Mouse (Mus musculus): ENCODE measurements around the gene Ubqln1. TPM values are rescaled to one million over a fixed set of nuclear protein-coding genes. Genes with fewer than 3 reads are reported as not detected.

Ubqln1 gene
- polyA plus RNA-seq, 2 experiments = 78.5 to 86.5 TPM

GRCm38 (mm10) chr13:58186281-58186680 is 29.2 kb downstream of the Ubqln1 start:
- Histone ChIP-seq H3K4me1 (ENCODE audit: control insufficient read depth, insufficient read depth, low read length) (no peaks in the 10 kb centered on the region), H3K9ac (ENCODE audit: low read depth, low read length, severe bottlenecking) (no peak overlapping the region), H3K27me3 (ENCODE audit: control insufficient read depth, insufficient read depth, low read length) (no peaks in the 10 kb centered on the region), H3K9me3 (ENCODE audit: control insufficient read depth, low read length) (no peaks in the 10 kb centered on the region), H3K36me3 (ENCODE audit: control insufficient read depth, insufficient read depth, low read length) (peaks cover 67% of the 10 kb centered on the region), H3K27ac (replicated peaks; ENCODE audit: low read depth, low read length) (no peak overlapping the region), H3K4me3 (replicated peaks; ENCODE audit: low read length) (no peak overlapping the region), H3K4me2 (replicated peaks; ENCODE audit: low read depth, low read length, severe bottlenecking) (no peak overlapping the region)
- no peak for DNase-seq (ENCODE audit: low spot score)
- no peak for ATAC-seq (ENCODE audit: low FRiP score, low read depth)
- WGBS = 74% methylated on average over 8 of the region's 8 CpGs
- no peak for TF ChIP-seq POLR2A (IDR thresholded peaks at IDR 0.05; ENCODE audit: borderline replicate concordance, extremely low read depth, insufficient read depth, insufficient read length)

GRCm38 (mm10) chr13:58184111-58184510 is 31.3 kb downstream of the Ubqln1 start:
- Histone ChIP-seq H3K4me3 (replicated peaks; ENCODE audit: low read length) (no peak overlapping the region), H3K27ac (replicated peaks; ENCODE audit: low read depth, low read length) (no peak overlapping the region), H3K27me3 (ENCODE audit: control insufficient read depth, insufficient read depth, low read length) (no peaks in the 10 kb centered on the region), H3K4me2 (replicated peaks; ENCODE audit: low read depth, low read length, severe bottlenecking) (no peak overlapping the region), H3K9me3 (ENCODE audit: control insufficient read depth, low read length) (no peaks in the 10 kb centered on the region), H3K9ac (ENCODE audit: low read depth, low read length, severe bottlenecking) (no peak overlapping the region), H3K4me1 (ENCODE audit: control insufficient read depth, insufficient read depth, low read length) (no peaks in the 10 kb centered on the region), H3K36me3 (ENCODE audit: control insufficient read depth, insufficient read depth, low read length) (peaks cover 71% of the 10 kb centered on the region)
- no peak for DNase-seq (ENCODE audit: low spot score)
- no peak for ATAC-seq (ENCODE audit: low FRiP score, low read depth)
- no peak for TF ChIP-seq POLR2A (IDR thresholded peaks at IDR 0.05; ENCODE audit: borderline replicate concordance, extremely low read depth, insufficient read depth, insufficient read length)
- 89% methylated on average over 3 of the region's 3 CpGs for WGBS

GRCm38 (mm10) chr13:58181607-58182551 is 33.6 kb downstream of the Ubqln1 start:
- no peak for DNase-seq (ENCODE audit: low spot score)
- no peak for ATAC-seq (ENCODE audit: low FRiP score, low read depth)
- Histone ChIP-seq H3K36me3 (ENCODE audit: control insufficient read depth, insufficient read depth, low read length) (peaks cover 69% of the 10 kb centered on the region), H3K4me3 (replicated peaks; ENCODE audit: low read length) (no peak overlapping the region), H3K4me1 (ENCODE audit: control insufficient read depth, insufficient read depth, low read length) (no peaks in the 10 kb centered on the region), H3K27ac (replicated peaks; ENCODE audit: low read depth, low read length) (no peak overlapping the region), H3K27me3 (ENCODE audit: control insufficient read depth, insufficient read depth, low read length) (no peaks in the 10 kb centered on the region), H3K9me3 (ENCODE audit: control insufficient read depth, low read length) (no peaks in the 10 kb centered on the region), H3K9ac (ENCODE audit: low read depth, low read length, severe bottlenecking) (no peak overlapping the region), H3K4me2 (replicated peaks; ENCODE audit: low read depth, low read length, severe bottlenecking) (no peak overlapping the region)
- 61% methylated on average over 14 of the region's 14 CpGs for WGBS
- TF ChIP-seq POLR2A (IDR thresholded peaks at IDR 0.05; ENCODE audit: borderline replicate concordance, extremely low read depth, insufficient read depth, insufficient read length) = no peak

GRCm38 (mm10) chr13:58177511-58178208 is 37.8 kb downstream of the Ubqln1 start:
- Histone ChIP-seq H3K4me1 (ENCODE audit: control insufficient read depth, insufficient read depth, low read length) (no peaks in the 10 kb centered on the region), H3K27ac (replicated peaks; ENCODE audit: low read depth, low read length) (no peak overlapping the region), H3K27me3 (ENCODE audit: control insufficient read depth, insufficient read depth, low read length) (no peaks in the 10 kb centered on the region), H3K9ac (ENCODE audit: low read depth, low read length, severe bottlenecking) (no peak overlapping the region), H3K4me3 (replicated peaks; ENCODE audit: low read length) (no peak overlapping the region), H3K9me3 (ENCODE audit: control insufficient read depth, low read length) (no peaks in the 10 kb centered on the region), H3K4me2 (replicated peaks; ENCODE audit: low read depth, low read length, severe bottlenecking) (no peak overlapping the region), H3K36me3 (ENCODE audit: control insufficient read depth, insufficient read depth, low read length) (peaks cover 80% of the 10 kb centered on the region)
- ATAC-seq (ENCODE audit: low FRiP score, low read depth) (no peak), DNase-seq (ENCODE audit: low spot score) (no peak)
- 90% methylated on average over 9 of the region's 9 CpGs for WGBS
- TF ChIP-seq POLR2A (IDR thresholded peaks at IDR 0.05; ENCODE audit: borderline replicate concordance, extremely low read depth, insufficient read depth, insufficient read length) = no peak

- no peak for TF ChIP-seq POLR2A (IDR thresholded peaks at IDR 0.05; ENCODE audit: borderline replicate concordance, extremely low read depth, insufficient read depth, insufficient read length)
Observed at GRCm38 (mm10) chr13:58176105-58176504, 39.3 kb downstream of the Ubqln1 start.

More at GRCm38 (mm10) chr13:58176105-58176504, 39.3 kb downstream of the Ubqln1 start:
- peaks cover 75% of the 10 kb centered on the region for H3K36me3 ChIP-seq (ENCODE audit: control insufficient read depth, insufficient read depth, low read length)
- H3K9me3 ChIP-seq (ENCODE audit: control insufficient read depth, low read length) = no peaks in the 10 kb centered on the region
- H3K4me3 ChIP-seq (replicated peaks; ENCODE audit: low read length) = no peak overlapping the region
- no peak overlapping the region for H3K4me2 ChIP-seq (replicated peaks; ENCODE audit: low read depth, low read length, severe bottlenecking)
- H3K27me3 ChIP-seq (ENCODE audit: control insufficient read depth, insufficient read depth, low read length) = no peaks in the 10 kb centered on the region
- ATAC-seq (ENCODE audit: low FRiP score, low read depth) (no peak), DNase-seq (ENCODE audit: low spot score) (no peak)
- H3K4me1 ChIP-seq (ENCODE audit: control insufficient read depth, insufficient read depth, low read length) = no peaks in the 10 kb centered on the region
- 84% methylated on average over 3 of the region's 3 CpGs for WGBS
- no peak overlapping the region for H3K27ac ChIP-seq (replicated peaks; ENCODE audit: low read depth, low read length)
- H3K9ac ChIP-seq (ENCODE audit: low read depth, low read length, severe bottlenecking) = no peak overlapping the region

All from limb, embryonic 14.5 days (tissue).